Comparison of ENCODE assay signal across 9 mouse cellular contexts in the genomic region with DNA sequence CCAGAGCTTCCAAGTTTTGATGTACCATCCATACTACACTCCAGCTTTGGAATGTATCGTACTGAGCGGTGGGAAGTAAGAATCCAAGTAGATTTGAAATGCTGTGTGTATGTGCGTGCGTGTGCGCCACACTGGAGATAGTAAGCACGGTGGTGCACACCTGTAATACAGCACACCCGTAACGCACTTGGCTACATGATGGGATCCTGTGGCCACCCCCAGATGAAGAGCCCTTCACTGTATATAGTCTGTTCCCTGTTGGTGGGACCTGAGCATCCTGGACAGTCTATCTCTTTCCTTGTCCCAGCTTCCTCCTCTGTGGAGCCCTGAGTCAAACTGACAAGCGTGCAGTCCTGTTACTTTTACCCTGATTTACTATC. TPM values are rescaled to one million over a fixed set of nuclear protein-coding genes. Genes with fewer than 3 reads are reported as not detected.
DNase-seq lines count a peak whose midpoint lies in the region; ATAC-seq and TF ChIP-seq lines count a peak whose summit lies in the region.
"Had no signal": no experiment of that assay in that cellular context is flagged by ENCODE, and none has a peak within 500 bp of the region (broad histone marks: within the 10 kb centered on the region; RNA-seq: fewer than 3 reads in every experiment).

No protein-coding gene starts in this region.

- peaks cover 28% of the 10 kb centered on the region for H3K4me1 ChIP-seq in heart, embryonic 12.5 days (replicated peaks)
- H3K4me1 ChIP-seq in G1E (ENCODE audit: insufficient read depth, low read depth, low read length) = peaks cover 53% of the 10 kb centered on the region
- peaks cover 11% of the 10 kb centered on the region for H3K4me1 ChIP-seq in heart, postnatal 0 days (ENCODE audit: control insufficient read depth, insufficient read depth)
- peaks cover 40% of the 10 kb centered on the region for H3K4me1 ChIP-seq in midbrain, embryonic 10.5 days

- no peak for DNase-seq in heart, adult 8-10 months (ENCODE audit: low spot score)
- no peak for DNase-seq in G1E (ENCODE audit: low spot score)
- DNase-seq in heart, postnatal 0 days (ENCODE audit: low spot score) = no peak
- DNase-seq in midbrain, embryonic 10.5 days (ENCODE audit: low spot score) = no peak
- DNase-seq in cerebellum, adult 11-12 months = no peak
- no peak for DNase-seq in frontal cortex, adult 2 months (ENCODE audit: extremely low spot score in 1 of 2, low spot score in 1 of 2)
- no peak for DNase-seq in layer of hippocampus, adult 18-20 months (ENCODE audit: low spot score in 2 of 2)
- DNase-seq: cerebellum, postnatal 10 days had no signal

- WGBS in heart, embryonic 12.5 days = 9% methylated on average over 9 of the region's 9 CpGs
- 7% methylated on average over 9 of the region's 9 CpGs for WGBS in heart, postnatal 0 days
- WGBS in midbrain, embryonic 10.5 days = 28% methylated on average over 9 of the region's 9 CpGs

- no peaks in the 10 kb centered on the region for H3K9me3 ChIP-seq in heart, embryonic 12.5 days (replicated peaks)
- H3K9me3 ChIP-seq in G1E (replicated peaks) = no peaks in the 10 kb centered on the region
- H3K9me3 ChIP-seq in heart, postnatal 0 days (replicated peaks; ENCODE audit: control insufficient read depth, low read length) = no peaks in the 10 kb centered on the region
- no peaks in the 10 kb centered on the region for H3K9me3 ChIP-seq in midbrain, embryonic 10.5 days (replicated peaks)

- TF ChIP-seq CTCF in G1E (IDR thresholded peaks at IDR 0.05; ENCODE audit: low read depth, low read length) = no peak
- TF ChIP-seq CTCF in heart, postnatal 0 days (IDR thresholded peaks at IDR 0.05; ENCODE audit: low read depth) = no peak

- peak overlapping the region; percentile 81 for H3K4me2 ChIP-seq in heart, embryonic 12.5 days
- peak overlapping the region; percentile 84 for H3K4me2 ChIP-seq in heart, postnatal 0 days (ENCODE audit: low read depth, low read length)

- peaks cover 34% of the 10 kb centered on the region for H3K36me3 ChIP-seq in heart, embryonic 12.5 days
- peaks cover 50% of the 10 kb centered on the region for H3K36me3 ChIP-seq in G1E (replicated peaks)
- peaks cover 19% of the 10 kb centered on the region; the same call in 1 of the 2 replicates for H3K36me3 ChIP-seq in heart, postnatal 0 days (replicated peaks; ENCODE audit: control insufficient read depth, insufficient read depth, low read length)
- H3K36me3 ChIP-seq in midbrain, embryonic 10.5 days = peaks cover 43% of the 10 kb centered on the region

- peak overlapping the region; percentile 77 for H3K9ac ChIP-seq in heart, embryonic 12.5 days
- peak overlapping the region; percentile 66 for H3K9ac ChIP-seq in heart, postnatal 0 days (replicated peaks; ENCODE audit: low read depth, low read length)

- peak overlapping the region; percentile 89 for H3K27ac ChIP-seq in heart, embryonic 12.5 days (ENCODE audit: poor library complexity, severe bottlenecking)
- peak overlapping the region; percentile 83 for H3K27ac ChIP-seq in heart, postnatal 0 days (ENCODE audit: low read depth)
- peak overlapping the region; percentile 96 for H3K27ac ChIP-seq in midbrain, embryonic 10.5 days (replicated peaks)

- no peak for TF ChIP-seq EP300 in heart, postnatal 0 days (IDR thresholded peaks at IDR 0.05; ENCODE audit: low read depth)

- H3K4me3 ChIP-seq in heart, embryonic 12.5 days = peak overlapping the region; percentile 85
- peak overlapping the region; percentile 99 for H3K4me3 ChIP-seq in G1E (ENCODE audit: low read depth, low read length)
- peak overlapping the region; percentile 84 for H3K4me3 ChIP-seq in heart, postnatal 0 days (ENCODE audit: low read depth, low read length)
- peak overlapping the region; percentile 96 for H3K4me3 ChIP-seq in midbrain, embryonic 10.5 days

- no peak for ATAC-seq in heart, embryonic 12.5 days (ENCODE audit: insufficient number of reproducible peaks, low FRiP score)
- ATAC-seq in G1E (ENCODE audit: extremely low read depth, insufficient number of reproducible peaks, low FRiP score, poor library complexity, severe bottlenecking) = no peak
- no peak for ATAC-seq in heart, postnatal 0 days (ENCODE audit: insufficient read depth, low read depth)

- H3K27me3 ChIP-seq in heart, embryonic 12.5 days (replicated peaks) = no peaks in the 10 kb centered on the region
- H3K27me3 ChIP-seq in G1E (ENCODE audit: insufficient read depth, low read length) = no peaks in the 10 kb centered on the region; the same call in 1 of the 2 replicates
- no peaks in the 10 kb centered on the region for H3K27me3 ChIP-seq in heart, postnatal 0 days (ENCODE audit: control insufficient read depth, insufficient read depth, low read length)
- H3K27me3 ChIP-seq in midbrain, embryonic 10.5 days (ENCODE audit: low read depth, poor library complexity, severe bottlenecking) = no peaks in the 10 kb centered on the region

RNA-seq across cellular contexts. Expression of a gene that starts 0.9 kb away (rescaled TPM):
- 79.4 and 85.9 TPM in 2 replicates for polyA plus RNA-seq in heart, embryonic 12.5 days (2016; fragmentation: Nextera tagmentation; extraction: Ambion mirVana)
- under 1 TPM in 2 of 4 experiments, not detected in 2; 0.33 to 0.75 TPM for total RNA-seq in heart, adult 8-10 months (2022)
- 176 and 241 TPM in 2 replicates for total RNA-seq in G1E (2014; fragmentation: Nextera tagmentation)
- 117 and 133 TPM in 2 replicates for total RNA-seq in G1E (2017)
- 296 TPM in 2 replicates for polyA plus RNA-seq in G1E (2012)
- total RNA-seq in heart, postnatal 0 days (2014; rRNA removed; ENCODE audit: low replicate concordance) = 21.4 and 54.6 TPM in 2 replicates
- polyA plus RNA-seq in heart, postnatal 0 days (2015; fragmentation: Nextera tagmentation; extraction: Ambion mirVana) = 19.5 and 19.9 TPM in 2 replicates
- 218 and 239 TPM in 2 replicates for polyA plus RNA-seq in midbrain, embryonic 10.5 days (2016; fragmentation: Nextera tagmentation; extraction: Ambion mirVana)
- polyA plus RNA-seq in frontal cortex, adult 2 months (2012; rRNA removed) = 0.96 and 1.1 TPM in 2 replicates
- total RNA-seq in layer of hippocampus, adult 18-20 months (2021) = not detected

RNA-seq across cellular contexts. Expression of a gene that starts 13.1 kb away (rescaled TPM):
- polyA plus RNA-seq in heart, embryonic 12.5 days (2016; fragmentation: Nextera tagmentation; extraction: Ambion mirVana) = 10.7 and 13.6 TPM in 2 replicates
- 10 to 100 TPM; 16.1 to 18.7 (median 17.1) TPM for total RNA-seq in heart, adult 8-10 months (2022)
- total RNA-seq in G1E (2014; fragmentation: Nextera tagmentation) (5.3 and 6.4 TPM in 2 replicates), G1E (2017) (6.1 and 8.2 TPM in 2 replicates)
- polyA plus RNA-seq in G1E (2012) = 25.9 and 37.4 TPM in 2 replicates
- 21.3 and 24.1 TPM in 2 replicates for total RNA-seq in heart, postnatal 0 days (2014; rRNA removed; ENCODE audit: low replicate concordance)
- polyA plus RNA-seq in heart, postnatal 0 days (2015; fragmentation: Nextera tagmentation; extraction: Ambion mirVana) = 12.1 and 13.0 TPM in 2 replicates
- 6.9 and 8.7 TPM in 2 replicates for polyA plus RNA-seq in midbrain, embryonic 10.5 days (2016; fragmentation: Nextera tagmentation; extraction: Ambion mirVana)
- 28.6 and 32.0 TPM in 2 replicates for polyA plus RNA-seq in frontal cortex, adult 2 months (2012; rRNA removed)
- 10 to 100 TPM; 32.9 to 36.4 TPM for total RNA-seq in layer of hippocampus, adult 18-20 months (2021)

RNA-seq across cellular contexts. Expression of a gene that starts 24.2 kb away (rescaled TPM):
- 30.6 and 31.5 TPM in 2 replicates for polyA plus RNA-seq in heart, embryonic 12.5 days (2016; fragmentation: Nextera tagmentation; extraction: Ambion mirVana)
- total RNA-seq in heart, adult 8-10 months (2022) = 1 to 10 TPM; 6.3 to 8.4 (median 7.5) TPM
- total RNA-seq in G1E (2014; fragmentation: Nextera tagmentation) (28.3 and 38.2 TPM in 2 replicates), G1E (2017) (17.2 and 34.2 TPM in 2 replicates)
- 70.8 and 77.9 TPM in 2 replicates for polyA plus RNA-seq in G1E (2012)
- total RNA-seq in heart, postnatal 0 days (2014; rRNA removed; ENCODE audit: low replicate concordance) = 10.9 and 25.5 TPM in 2 replicates
- polyA plus RNA-seq in heart, postnatal 0 days (2015; fragmentation: Nextera tagmentation; extraction: Ambion mirVana) = 18.3 and 24.3 TPM in 2 replicates
- polyA plus RNA-seq in midbrain, embryonic 10.5 days (2016; fragmentation: Nextera tagmentation; extraction: Ambion mirVana) = 63.4 and 64.8 TPM in 2 replicates
- polyA plus RNA-seq in frontal cortex, adult 2 months (2012; rRNA removed) = 22.0 and 23.5 TPM in 2 replicates
- 10 to 100 TPM; 15.2 to 21.0 TPM for total RNA-seq in layer of hippocampus, adult 18-20 months (2021)

RNA-seq across cellular contexts. Expression of a gene that starts 30.7 kb away (rescaled TPM):
- 60.8 and 62.7 TPM in 2 replicates for polyA plus RNA-seq in heart, embryonic 12.5 days (2016; fragmentation: Nextera tagmentation; extraction: Ambion mirVana)
- total RNA-seq in heart, adult 8-10 months (2022) = 10 to 100 TPM; 13.0 to 19.5 (median 14.9) TPM
- total RNA-seq in G1E (2014; fragmentation: Nextera tagmentation) = 83.8 and 96.5 TPM in 2 replicates
- total RNA-seq in G1E (2017) = 15.2 and 19.9 TPM in 2 replicates
- 73.4 and 104 TPM in 2 replicates for polyA plus RNA-seq in G1E (2012)
- 40.0 and 46.0 TPM in 2 replicates for total RNA-seq in heart, postnatal 0 days (2014; rRNA removed; ENCODE audit: low replicate concordance)
- 18.6 TPM in 2 replicates for polyA plus RNA-seq in heart, postnatal 0 days (2015; fragmentation: Nextera tagmentation; extraction: Ambion mirVana)
- polyA plus RNA-seq in midbrain, embryonic 10.5 days (2016; fragmentation: Nextera tagmentation; extraction: Ambion mirVana) = 82.4 and 85.6 TPM in 2 replicates
- 48.7 and 49.2 TPM in 2 replicates for polyA plus RNA-seq in frontal cortex, adult 2 months (2012; rRNA removed)
- 10 to 100 TPM; 34.3 to 39.2 TPM for total RNA-seq in layer of hippocampus, adult 18-20 months (2021)

RNA-seq across cellular contexts. Expression of a gene that starts 38.1 kb away (rescaled TPM):
- 20.7 and 21.5 TPM in 2 replicates for polyA plus RNA-seq in heart, embryonic 12.5 days (2016; fragmentation: Nextera tagmentation; extraction: Ambion mirVana)
- total RNA-seq in heart, adult 8-10 months (2022) = 1 to 10 TPM; 4.5 to 8.2 (median 5.3) TPM
- total RNA-seq in G1E (2014; fragmentation: Nextera tagmentation) (83.4 and 107 TPM in 2 replicates), G1E (2017) (34.4 and 36.2 TPM in 2 replicates)
- 41.3 and 62.8 TPM in 2 replicates for polyA plus RNA-seq in G1E (2012)
- total RNA-seq in heart, postnatal 0 days (2014; rRNA removed; ENCODE audit: low replicate concordance) = 10.1 and 12.3 TPM in 2 replicates
- 8.3 and 8.7 TPM in 2 replicates for polyA plus RNA-seq in heart, postnatal 0 days (2015; fragmentation: Nextera tagmentation; extraction: Ambion mirVana)
- polyA plus RNA-seq in midbrain, embryonic 10.5 days (2016; fragmentation: Nextera tagmentation; extraction: Ambion mirVana) = 57.8 and 59.2 TPM in 2 replicates
- 19.0 and 19.8 TPM in 2 replicates for polyA plus RNA-seq in frontal cortex, adult 2 months (2012; rRNA removed)
- total RNA-seq in layer of hippocampus, adult 18-20 months (2021) = 10 to 100 TPM; 22.1 to 23.4 TPM
